Mouse (Mus musculus) C2C12 (cell line): ENCODE data around the gene Vmn1r13.
"Not testable (repeated sequence)": the region's sequence is repeated elsewhere in the genome, so short reads cannot be mapped to it uniquely, and the experiment has no call there.

Experiments
- CEBPB ChIP-seq: IDR thresholded peaks from one replicate; pipeline ENCODE4 v1.6.1; 2011; ENCODE audit warnings: low read depth, mild to moderate bottlenecking, control low read depth, moderate library complexity
- CTCF ChIP-seq: IDR thresholded peaks from one replicate; pipeline ENCODE4 v1.5.1; 2011; ENCODE audit not compliant: control insufficient read depth, insufficient read depth, insufficient read length
- MAX ChIP-seq: IDR thresholded peaks from one replicate; pipeline ENCODE4 v1.6.1; 2011; ENCODE audit warnings: mild to moderate bottlenecking, control low read depth
- MYOG ChIP-seq: IDR thresholded peaks from one replicate; pipeline ENCODE4 v1.6.1; 2011; ENCODE audit not compliant: control insufficient read depth, insufficient read length; ENCODE audit errors: extremely low read depth

DNA sequence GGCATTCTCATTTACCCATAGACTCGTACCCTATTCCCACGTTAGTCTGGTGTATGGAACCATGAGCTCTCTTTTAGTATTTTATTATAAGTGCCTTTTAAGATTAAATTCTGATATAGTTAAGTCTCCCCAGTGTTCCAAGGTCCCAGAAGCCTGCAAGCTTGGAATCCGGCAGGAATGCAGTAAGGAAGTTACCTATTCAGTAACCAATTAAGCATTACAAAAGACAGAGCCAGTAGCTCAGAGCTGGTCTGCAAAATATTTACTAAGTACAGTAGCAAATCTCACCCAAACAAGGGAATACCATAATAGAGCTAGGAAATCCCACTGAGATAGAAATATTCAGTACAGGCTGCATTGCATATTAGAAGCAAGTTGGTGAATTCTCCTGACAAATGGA, 13.1 kb upstream of the Vmn1r13 start:
- TF ChIP-seq CTCF, MYOG, MAX, CEBPB: not testable (repeated sequence)
